Mouse (Mus musculus): ENCODE measurements around the gene Btg1. TPM values are rescaled to one million over a fixed set of nuclear protein-coding genes. Genes with fewer than 3 reads are reported as not detected.

The Btg1 gene
- polyA plus RNA-seq, 1 experiment from 2014 or later: 44.9 TPM

DNA sequence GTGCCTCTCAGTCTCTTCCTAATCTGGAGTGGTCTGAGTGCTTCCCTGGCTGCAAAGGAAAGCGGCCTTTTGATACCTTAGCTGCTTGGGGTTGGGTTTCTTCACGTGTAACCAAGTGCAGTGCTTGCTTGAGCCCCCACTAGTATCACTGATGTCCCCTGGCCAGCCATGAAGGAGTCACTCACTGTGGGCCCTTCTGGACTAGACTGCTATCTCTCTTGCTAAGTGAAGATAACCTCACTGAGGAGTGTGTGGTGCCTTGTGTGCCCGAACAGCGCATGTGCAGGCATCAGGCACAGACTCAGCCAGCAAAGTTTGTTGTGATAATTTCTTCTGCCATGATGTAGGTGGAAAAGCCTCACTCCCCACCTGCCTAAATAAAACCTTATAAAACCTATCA, 8.9 kb downstream of the Btg1 start:
- H3K27me3 ChIP-seq: no peaks in the 10 kb centered on the region
- peaks cover 54% of the 10 kb centered on the region for H3K36me3 ChIP-seq

DNA sequence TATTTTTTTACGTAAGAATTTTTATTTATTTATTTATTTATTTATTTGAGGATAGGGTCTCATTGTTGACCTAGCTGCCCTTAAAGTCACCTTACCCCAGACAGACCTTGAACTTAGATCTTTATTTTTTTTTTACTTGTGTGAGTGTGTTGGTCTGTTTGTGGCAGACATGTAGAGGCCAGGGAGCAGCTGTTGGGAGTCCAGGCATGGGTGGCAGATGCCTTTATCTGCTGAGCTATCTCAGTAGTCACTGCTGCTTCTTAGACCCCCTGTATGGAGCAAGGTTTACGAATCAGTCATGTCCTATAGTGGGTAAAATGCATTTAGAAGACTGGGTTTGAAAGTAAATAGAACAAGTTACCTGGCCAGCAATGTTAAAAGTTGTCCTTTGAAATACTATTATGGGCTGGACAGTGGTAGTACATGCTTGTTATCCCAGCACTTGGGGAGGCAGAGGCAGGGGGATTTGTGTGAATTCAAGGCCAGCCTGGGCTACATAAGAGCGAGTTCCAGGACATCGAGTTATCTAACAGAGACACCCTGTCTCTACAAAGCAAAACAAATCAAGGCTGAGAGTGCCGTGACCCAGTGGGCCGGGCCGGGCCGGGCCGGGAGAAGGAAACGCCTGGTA, 9.4 kb downstream of the Btg1 start:
- Histone ChIP-seq H3K27me3 (no peaks in the 10 kb centered on the region), H3K36me3 (peaks cover 55% of the 10 kb centered on the region), H3K9ac (no peak overlapping the region), H3K27ac (no peak overlapping the region), H3K4me2 (no peak overlapping the region), H3K4me3 (replicated peaks) (no peak overlapping the region), H3K4me1 (peaks cover 32% of the 10 kb centered on the region), H3K9me3 (replicated peaks) (no peaks in the 10 kb centered on the region)
- no peak for ATAC-seq (replicated peaks; ENCODE audit: low FRiP score)
- WGBS: 90% methylated on average over 10 of the region's 10 CpGs

More for the DNA sequence above, 8.9 kb downstream of the Btg1 start:
- WGBS: 67% methylated on average over 4 of the region's 4 CpGs
- H3K9me3 ChIP-seq (replicated peaks): no peaks in the 10 kb centered on the region
- no peak overlapping the region for H3K27ac ChIP-seq
- no peak overlapping the region for H3K4me3 ChIP-seq (replicated peaks)
- H3K9ac ChIP-seq: no peak overlapping the region
- H3K4me2 ChIP-seq: no peak overlapping the region
- no peak for ATAC-seq (replicated peaks; ENCODE audit: low FRiP score)
- peaks cover 33% of the 10 kb centered on the region for H3K4me1 ChIP-seq

DNA sequence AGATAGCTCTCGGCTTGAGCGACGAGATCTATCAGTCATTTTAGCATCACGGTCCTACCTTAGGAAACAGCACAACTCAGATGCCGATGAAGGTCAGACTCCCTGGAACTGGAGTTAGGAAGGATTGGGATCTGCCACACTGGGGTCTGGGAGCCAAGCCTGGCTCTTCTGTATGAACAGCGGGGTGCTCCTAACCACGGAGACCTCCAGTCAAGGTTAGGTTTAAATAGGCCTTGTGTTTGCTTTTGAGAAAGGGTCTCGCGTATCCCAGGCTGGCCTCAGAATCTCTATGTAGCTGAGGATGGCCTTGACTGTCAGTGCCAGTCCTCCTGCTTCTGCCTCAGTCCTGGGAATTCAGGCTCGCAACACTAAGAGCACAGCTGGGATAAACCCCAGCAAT, 10.5 kb downstream of the Btg1 start:
- Histone ChIP-seq H3K9me3 (replicated peaks) (no peaks in the 10 kb centered on the region), H3K36me3 (peaks cover 48% of the 10 kb centered on the region), H3K4me2 (no peak overlapping the region), H3K27me3 (no peaks in the 10 kb centered on the region), H3K4me3 (replicated peaks) (no peak overlapping the region), H3K9ac (no peak overlapping the region), H3K27ac (no peak overlapping the region), H3K4me1 (peaks cover 24% of the 10 kb centered on the region)
- 92% methylated on average over 10 of the region's 10 CpGs for WGBS
- ATAC-seq (replicated peaks; ENCODE audit: low FRiP score): no peak

DNA sequence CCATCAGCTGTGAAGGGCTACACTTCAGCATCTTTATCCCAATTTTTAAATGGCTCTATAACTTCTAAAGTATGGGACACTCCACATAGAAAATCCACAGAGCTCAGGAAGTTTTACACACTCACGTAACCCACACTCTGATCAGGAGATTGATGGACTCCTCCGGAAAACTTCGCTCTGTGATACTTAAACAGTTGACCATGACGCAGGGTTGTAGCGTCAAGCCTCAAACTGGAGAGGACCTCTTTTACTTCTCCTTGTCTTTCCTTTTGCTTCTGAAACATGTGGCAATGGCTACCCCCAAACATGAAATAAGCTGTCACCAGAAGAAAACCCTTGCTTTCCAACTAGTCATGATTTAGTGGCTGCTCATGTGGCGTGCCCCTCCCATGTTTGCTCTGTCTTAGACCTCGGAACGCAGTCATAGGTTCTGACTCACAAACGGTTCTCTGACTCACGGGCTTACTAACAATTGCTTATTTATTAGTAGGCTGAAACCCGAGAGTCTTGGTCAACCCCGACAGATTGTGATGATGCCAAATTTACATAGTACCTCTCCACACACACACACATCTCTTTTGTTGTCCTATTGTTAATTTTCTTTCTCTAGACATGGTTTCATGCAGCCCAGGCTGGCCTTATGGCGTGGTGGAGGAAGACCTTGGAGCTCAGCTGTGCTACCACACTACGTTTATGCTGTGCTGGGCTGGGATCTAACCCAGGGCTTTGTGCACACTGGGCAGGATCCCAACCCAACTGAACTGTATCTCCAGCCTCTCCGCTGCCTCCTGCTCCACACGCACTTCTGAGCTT, 11.5 kb downstream of the Btg1 start:
- Histone ChIP-seq H3K9ac (no peak overlapping the region), H3K4me3 (replicated peaks) (no peak overlapping the region), H3K36me3 (peaks cover 40% of the 10 kb centered on the region), H3K4me1 (peaks cover 21% of the 10 kb centered on the region), H3K27ac (0 out of 2 replicates have a peak overlapping the region, but pooled peaks have one; percentile 18), H3K27me3 (no peaks in the 10 kb centered on the region), H3K4me2 (no peak overlapping the region), H3K9me3 (replicated peaks) (no peaks in the 10 kb centered on the region)
- ATAC-seq (replicated peaks; ENCODE audit: low FRiP score): no peak
- WGBS: 67% methylated on average over 16 of the region's 16 CpGs

DNA sequence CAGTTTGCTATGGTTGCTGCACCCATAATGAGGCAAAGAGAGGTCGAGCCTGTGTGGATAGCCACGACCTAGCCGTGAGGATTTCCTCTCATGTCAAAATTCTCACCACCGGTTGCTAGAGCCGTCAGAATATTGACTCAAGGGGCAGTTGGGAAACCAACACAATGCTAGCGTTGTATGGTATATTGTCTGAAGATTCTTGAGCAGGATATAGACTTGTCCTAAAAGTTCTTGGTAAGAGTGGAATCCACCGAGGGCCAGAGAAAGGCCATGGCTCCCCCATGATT, 12.1 kb downstream of the Btg1 start:
- ATAC-seq (replicated peaks; ENCODE audit: low FRiP score): no peak
- no peak overlapping the region for H3K27ac ChIP-seq
- H3K9me3 ChIP-seq (replicated peaks): no peaks in the 10 kb centered on the region
- no peak overlapping the region for H3K4me3 ChIP-seq (replicated peaks)
- no peak overlapping the region for H3K9ac ChIP-seq
- peaks cover 34% of the 10 kb centered on the region for H3K36me3 ChIP-seq
- WGBS: 85% methylated on average over 7 of the region's 7 CpGs
- no peak overlapping the region for H3K4me2 ChIP-seq
- H3K4me1 ChIP-seq: peaks cover 19% of the 10 kb centered on the region
- no peaks in the 10 kb centered on the region for H3K27me3 ChIP-seq

DNA sequence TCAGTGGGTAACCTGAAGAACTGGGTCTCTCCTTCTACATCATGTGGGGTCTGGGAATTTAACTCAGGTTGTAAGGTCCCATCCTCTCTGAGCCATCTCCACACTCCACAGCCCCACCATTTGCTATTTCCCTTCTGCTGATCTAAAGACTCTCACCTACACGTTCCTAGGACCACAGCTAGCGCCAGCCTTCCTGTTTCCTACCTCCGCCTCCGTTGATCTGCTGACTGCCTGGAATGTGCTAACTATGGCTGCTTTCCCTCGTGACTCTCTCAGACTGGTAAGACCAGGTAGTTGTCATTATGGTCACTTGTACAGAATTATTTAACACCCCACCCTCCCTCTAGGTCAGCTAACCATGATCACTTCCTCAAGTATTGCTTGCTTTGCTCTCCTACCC, 13.3 kb downstream of the Btg1 start:
- Histone ChIP-seq H3K4me3 (replicated peaks) (no peak overlapping the region), H3K4me2 (no peak overlapping the region), H3K4me1 (peaks cover 21% of the 10 kb centered on the region), H3K9me3 (replicated peaks) (no peaks in the 10 kb centered on the region), H3K36me3 (peaks cover 26% of the 10 kb centered on the region), H3K9ac (no peak overlapping the region), H3K27ac (no peak overlapping the region), H3K27me3 (no peaks in the 10 kb centered on the region)
- WGBS: 63% methylated on average over 5 of the region's 5 CpGs
- no peak for ATAC-seq (replicated peaks; ENCODE audit: low FRiP score)

DNA sequence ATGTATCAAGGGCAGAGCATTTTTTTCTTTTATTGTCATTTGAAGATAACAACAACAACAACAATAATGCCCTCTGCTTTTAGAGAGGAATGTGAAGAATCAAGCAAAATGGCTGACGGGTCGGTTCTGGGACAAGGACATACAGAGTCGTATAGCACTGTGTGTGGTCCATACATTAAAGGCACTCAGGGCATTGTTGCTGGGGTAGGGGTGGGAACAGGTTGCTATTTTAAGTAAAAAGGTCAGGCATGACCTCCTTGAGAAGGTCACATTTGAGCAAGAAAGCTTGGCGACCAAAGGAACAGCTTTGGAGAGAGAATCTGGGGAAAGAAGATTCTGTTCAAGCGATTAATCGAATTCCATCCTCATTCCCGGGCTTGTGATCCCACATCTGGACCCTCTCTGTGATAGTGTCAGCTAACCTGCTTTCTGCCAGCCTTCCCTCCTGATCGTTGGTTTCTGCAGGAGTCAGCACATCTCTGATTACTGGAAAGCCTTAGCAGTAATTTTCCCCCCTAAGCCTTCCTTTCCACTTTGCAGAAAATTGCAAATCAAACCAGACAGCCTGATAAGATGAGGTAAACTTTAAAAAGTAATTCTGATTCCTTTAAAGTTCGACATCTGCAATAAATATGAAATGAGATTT, 14.4 kb downstream of the Btg1 start:
- peaks cover 28% of the 10 kb centered on the region for H3K4me1 ChIP-seq
- peaks cover 26% of the 10 kb centered on the region for H3K36me3 ChIP-seq
- H3K27me3 ChIP-seq: no peaks in the 10 kb centered on the region
- no peak overlapping the region for H3K4me3 ChIP-seq (replicated peaks)
- no peak overlapping the region for H3K9ac ChIP-seq
- no peak for ATAC-seq (replicated peaks; ENCODE audit: low FRiP score)
- H3K4me2 ChIP-seq: no peak overlapping the region
- 48% methylated on average over 9 of the region's 9 CpGs for WGBS
- H3K27ac ChIP-seq: no peak overlapping the region
- H3K9me3 ChIP-seq (replicated peaks): no peaks in the 10 kb centered on the region

DNA sequence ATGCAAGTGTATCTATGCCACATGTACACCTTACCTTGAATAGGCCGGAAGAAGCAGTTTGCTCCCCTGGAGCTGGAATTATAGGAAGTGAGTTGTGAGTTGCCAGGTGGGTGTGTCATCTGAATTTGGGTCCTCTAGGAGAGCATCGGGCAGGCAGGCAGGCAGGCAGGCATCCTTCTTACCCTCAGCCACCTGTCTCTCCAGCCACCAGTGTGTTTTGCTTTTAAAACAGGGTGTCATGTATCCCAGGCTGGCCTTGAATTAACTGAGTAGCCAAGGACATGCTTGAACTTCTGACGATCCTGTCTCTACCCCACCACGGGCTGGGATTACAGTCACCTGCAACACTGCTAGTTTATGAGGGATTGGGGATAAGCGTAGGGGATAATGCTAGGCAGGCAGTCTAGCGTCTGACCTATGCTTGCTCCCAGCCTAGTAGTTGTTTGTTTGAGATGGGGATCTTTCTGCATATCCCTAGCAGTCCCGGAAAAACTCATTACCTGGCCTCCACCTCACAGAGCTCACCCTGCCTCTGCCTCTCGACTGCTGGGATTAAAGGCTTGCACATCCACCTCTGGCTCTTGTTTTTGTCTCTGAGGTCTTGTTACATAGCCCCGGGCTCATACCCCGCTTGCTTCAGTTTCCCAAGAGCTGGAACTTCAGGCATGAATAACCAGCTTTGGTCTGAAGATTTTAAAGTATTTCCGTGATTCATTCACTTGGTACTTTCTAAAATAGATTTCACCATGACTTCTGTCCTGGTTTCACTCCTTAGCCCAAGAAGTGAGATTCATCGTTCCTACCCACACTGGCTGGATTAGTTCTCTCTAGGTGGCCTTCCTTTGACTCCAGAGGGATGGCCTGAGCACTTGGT, 15.7 kb downstream of the Btg1 start:
- no peak overlapping the region for H3K4me2 ChIP-seq
- H3K27me3 ChIP-seq: no peaks in the 10 kb centered on the region
- WGBS: 55% methylated on average over 12 of the region's 12 CpGs
- H3K4me1 ChIP-seq: peaks cover 29% of the 10 kb centered on the region
- H3K9ac ChIP-seq: no peak overlapping the region
- ATAC-seq (replicated peaks; ENCODE audit: low FRiP score): no peak
- H3K36me3 ChIP-seq: peaks cover 22% of the 10 kb centered on the region
- peak overlapping the region; percentile 63; the same call in 1 of the 2 replicates for H3K27ac ChIP-seq
- no peaks in the 10 kb centered on the region for H3K9me3 ChIP-seq (replicated peaks)
- H3K4me3 ChIP-seq (replicated peaks): no peak overlapping the region

DNA sequence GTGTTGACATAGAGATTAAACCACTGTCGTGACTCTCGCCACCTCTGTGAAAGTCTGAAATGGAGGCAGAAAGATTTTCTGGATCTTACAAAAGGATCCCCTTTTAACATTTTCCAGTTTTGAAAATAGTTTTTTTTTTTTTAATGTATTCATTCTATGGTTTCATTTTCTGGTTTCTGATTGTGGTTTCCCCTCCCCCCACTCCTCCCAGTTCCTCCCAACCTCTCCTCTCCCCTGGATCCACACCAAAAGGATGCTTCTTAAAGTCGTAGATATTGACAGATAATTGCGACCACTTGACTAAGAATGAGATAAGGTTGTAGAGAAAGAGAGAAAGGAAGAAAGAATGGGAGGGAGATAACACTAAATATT, 16.3 kb downstream of the Btg1 start:
- peak overlapping the region; percentile 63; the same call in 1 of the 2 replicates for H3K27ac ChIP-seq
- H3K27me3 ChIP-seq: no peaks in the 10 kb centered on the region
- 77% methylated on average over 4 of the region's 4 CpGs for WGBS

DNA sequence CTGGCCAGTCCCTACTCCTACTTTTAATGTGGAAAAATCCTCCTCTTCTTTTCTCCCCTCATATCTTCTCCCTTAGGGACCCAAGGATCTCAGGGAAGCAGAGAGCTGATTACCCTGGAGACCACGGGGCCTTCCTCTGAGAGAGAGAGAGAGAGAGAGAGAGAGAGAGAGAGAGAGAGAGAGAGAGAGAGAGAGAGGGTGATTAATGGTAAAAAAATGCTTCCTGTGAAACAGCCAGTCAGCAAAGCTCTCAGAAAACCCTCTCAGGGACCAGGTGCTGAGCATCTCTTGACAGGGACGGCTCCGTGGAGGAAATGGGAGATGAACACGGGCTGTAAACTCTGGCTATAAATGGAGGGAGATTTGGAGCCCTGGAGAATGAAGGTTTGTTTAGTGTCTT, 18.7 kb downstream of the Btg1 start:
- no peak overlapping the region for H3K9ac ChIP-seq
- no peaks in the 10 kb centered on the region for H3K9me3 ChIP-seq (replicated peaks)
- H3K27ac ChIP-seq: peak overlapping the region; percentile 56
- 0 out of 2 replicates have a peak, but pooled peaks cover 3% of the 10 kb centered on the region for H3K36me3 ChIP-seq
- no peak overlapping the region for H3K4me3 ChIP-seq (replicated peaks)
- 13% methylated on average over 4 of the region's 4 CpGs for WGBS
- no peak overlapping the region for H3K4me2 ChIP-seq
- peaks cover 21% of the 10 kb centered on the region for H3K4me1 ChIP-seq
- H3K27me3 ChIP-seq: no peaks in the 10 kb centered on the region
- peak; percentile 78 for ATAC-seq (replicated peaks; ENCODE audit: low FRiP score)

More for the DNA sequence above, 16.3 kb downstream of the Btg1 start:
- no peak overlapping the region for H3K9ac ChIP-seq
- H3K36me3 ChIP-seq: peaks cover 18% of the 10 kb centered on the region
- H3K4me3 ChIP-seq (replicated peaks): no peak overlapping the region
- H3K9me3 ChIP-seq (replicated peaks): no peaks in the 10 kb centered on the region
- no peak overlapping the region for H3K4me2 ChIP-seq
- peaks cover 29% of the 10 kb centered on the region for H3K4me1 ChIP-seq
- ATAC-seq (replicated peaks; ENCODE audit: low FRiP score): no peak

DNA sequence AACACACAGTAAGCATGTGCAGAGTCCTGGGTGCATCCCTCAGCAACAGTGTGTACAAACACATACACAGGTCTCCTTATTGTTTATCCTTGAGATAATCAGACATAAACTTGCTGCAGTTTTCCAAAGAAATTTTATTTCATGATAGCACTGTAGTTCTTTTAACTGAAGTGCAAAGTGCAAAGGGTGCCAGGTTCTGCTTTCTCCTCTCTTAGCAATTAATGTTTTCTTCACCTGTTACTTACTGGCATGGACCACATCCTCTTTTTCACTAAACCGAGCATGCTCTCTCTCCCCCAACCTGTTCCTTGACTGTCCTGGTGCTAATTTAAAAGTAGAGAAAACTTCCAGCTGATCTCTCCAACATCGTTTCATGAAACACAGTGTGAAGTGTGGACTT, 21.7 kb downstream of the Btg1 start:
- H3K27me3 ChIP-seq: no peaks in the 10 kb centered on the region
- H3K9me3 ChIP-seq (replicated peaks): no peaks in the 10 kb centered on the region
- H3K4me1 ChIP-seq: peaks cover 10% of the 10 kb centered on the region
- 80% methylated on average over 2 of the region's 2 CpGs for WGBS
- no peak overlapping the region for H3K27ac ChIP-seq
- H3K4me3 ChIP-seq (replicated peaks): no peak overlapping the region
- no peak overlapping the region for H3K9ac ChIP-seq
- H3K4me2 ChIP-seq: no peak overlapping the region
- no peaks in the 10 kb centered on the region for H3K36me3 ChIP-seq
- ATAC-seq (replicated peaks; ENCODE audit: low FRiP score): no peak

DNA sequence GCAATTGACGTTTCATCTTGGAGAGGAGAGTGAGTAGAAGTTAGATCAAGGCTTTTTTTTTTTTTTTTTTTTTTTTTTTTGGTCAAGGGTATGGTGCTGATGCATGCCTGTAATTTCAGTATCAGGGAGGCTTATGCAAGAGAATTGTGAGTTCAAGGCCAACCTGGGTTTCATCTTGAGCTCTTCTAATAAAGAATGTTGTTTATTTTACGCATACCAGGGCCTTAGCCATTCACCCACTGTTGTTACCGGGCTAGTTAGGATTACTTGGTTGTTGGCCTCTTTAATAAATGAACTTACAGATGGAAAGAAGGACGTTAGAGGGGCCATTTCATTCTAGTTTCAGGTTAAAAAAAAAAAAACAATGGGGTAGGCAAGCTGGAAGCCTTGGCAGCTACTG, 25.2 kb downstream of the Btg1 start:
- Histone ChIP-seq H3K4me3 (replicated peaks) (no peak overlapping the region), H3K4me2 (no peak overlapping the region), H3K27me3 (no peaks in the 10 kb centered on the region), H3K4me1 (peaks cover 11% of the 10 kb centered on the region), H3K9ac (no peak overlapping the region), H3K36me3 (no peaks in the 10 kb centered on the region), H3K9me3 (replicated peaks) (no peaks in the 10 kb centered on the region), H3K27ac (no peak overlapping the region)
- no peak for ATAC-seq (replicated peaks; ENCODE audit: low FRiP score)
- 74% methylated on average over 4 of the region's 4 CpGs for WGBS
